Mouse (Mus musculus) hematopoietic stem cell, adult 5-6 weeks (primary cell): ENCODE measurements around the gene Nptxr. TPM values are rescaled to one million over a fixed set of nuclear protein-coding genes. Genes with fewer than 3 reads are reported as not detected.
A peak's percentile ranks its signal among the peaks of the same experiment; 100 is the strongest.
"Not testable (repeated sequence)": the region's sequence is repeated elsewhere in the genome, so short reads cannot be mapped to it uniquely, and the experiment has no call there.

Source experiments
- ATAC-seq, 2 experiments: fragments of 125-278 bp in 1 of 2; replicated peaks in 1 of 2; 2 replicates each; pipeline ENCODE4 v1.8.0; 2016 to 2017; ENCODE audit warnings: inconsistent platforms in 2 of 2, mild to moderate bottlenecking in 2 of 2, moderate number of reproducible peaks in 2 of 2, low read depth in 1 of 2, moderate TSS enrichment in 1 of 2; ENCODE audit not compliant: low FRiP score in 2 of 2, poor library complexity in 2 of 2, severe bottlenecking in 2 of 2, insufficient read depth in 1 of 2, low TSS enrichment in 1 of 2
- total RNA-seq: library from RNA; stranded (forward); fragments of 172-1452, 232-1000 nt; gene quantifications from 2 replicates; pipeline ENCODE4 v1.2.3, GENCODE M21; 2017

The Nptxr gene
- total RNA-seq, 1 experiment from 2014 or later: 0.30 TPM

DNA sequence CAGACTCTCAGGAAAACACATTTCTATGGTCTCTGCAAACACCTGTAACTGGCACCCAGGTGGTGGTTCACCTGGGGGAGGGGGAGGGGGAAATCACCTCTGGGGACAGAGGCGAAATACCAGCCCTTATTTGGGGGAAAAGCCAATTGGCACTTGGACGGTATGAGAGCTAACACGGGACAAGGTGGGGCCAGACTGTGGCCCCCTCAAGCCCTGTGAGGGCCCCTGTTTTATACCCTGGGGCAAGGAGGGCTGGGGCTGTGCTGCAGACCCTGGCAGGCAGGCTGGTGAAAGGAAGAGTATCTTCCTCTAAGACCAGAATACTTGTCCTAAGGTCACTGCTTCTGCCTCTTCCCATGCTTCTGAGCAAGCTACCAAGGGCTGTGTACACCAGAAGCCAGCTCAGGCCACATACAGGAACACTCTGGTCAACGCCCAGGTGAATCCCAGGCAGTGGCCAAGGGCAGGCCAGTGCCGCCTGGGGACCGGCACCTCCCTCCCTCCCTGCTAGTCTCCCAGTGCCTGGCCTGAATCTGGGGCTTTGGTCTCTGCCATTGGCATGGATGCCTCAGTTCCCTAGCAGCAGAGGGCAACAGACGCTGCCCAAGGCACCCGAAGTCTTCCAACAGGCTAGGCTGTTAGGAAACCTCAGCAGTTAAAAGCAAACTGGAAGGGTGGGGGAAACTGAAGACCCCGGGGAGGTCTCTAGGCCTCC is 21.8 kb upstream of the Nptxr start:
- no peak for ATAC-seq

GRCm38 (mm10) chr15:79825146-79825825 is 20.7 kb upstream of the Nptxr start:
- no peak for ATAC-seq

DNA sequence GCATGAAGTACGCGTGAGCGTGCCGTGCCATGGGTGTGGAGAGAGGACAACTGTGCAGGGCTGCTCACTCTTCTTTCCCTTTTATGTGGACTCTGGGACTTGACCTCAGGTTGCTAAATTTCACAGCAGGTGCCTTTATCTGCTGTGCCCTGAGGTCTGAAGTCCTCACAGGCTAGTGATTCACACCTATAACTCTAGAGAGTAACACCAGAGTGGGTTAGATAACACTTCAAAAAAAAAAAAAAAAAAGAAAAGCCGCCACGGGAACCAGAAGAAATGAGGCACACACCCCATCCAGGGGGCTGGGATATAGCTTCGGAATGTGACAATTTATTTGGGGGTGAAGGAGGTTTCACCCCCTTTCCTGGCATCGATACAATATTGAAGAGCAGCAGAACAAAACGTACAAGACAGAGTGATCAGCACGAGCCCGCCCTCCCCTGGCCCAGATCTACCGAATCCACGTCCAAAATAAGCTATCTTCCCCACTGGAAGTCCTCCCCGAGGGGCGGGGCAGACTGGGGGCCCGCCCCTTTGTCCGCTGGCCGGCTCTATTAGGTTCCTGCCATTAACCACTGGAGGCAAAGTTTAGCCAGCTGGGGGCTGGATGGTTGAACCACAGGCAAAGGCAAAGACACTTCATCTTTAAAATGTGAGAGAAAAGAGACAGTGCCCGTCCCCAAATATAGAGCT is 19.2 kb upstream of the Nptxr start:
- no peak for ATAC-seq

DNA sequence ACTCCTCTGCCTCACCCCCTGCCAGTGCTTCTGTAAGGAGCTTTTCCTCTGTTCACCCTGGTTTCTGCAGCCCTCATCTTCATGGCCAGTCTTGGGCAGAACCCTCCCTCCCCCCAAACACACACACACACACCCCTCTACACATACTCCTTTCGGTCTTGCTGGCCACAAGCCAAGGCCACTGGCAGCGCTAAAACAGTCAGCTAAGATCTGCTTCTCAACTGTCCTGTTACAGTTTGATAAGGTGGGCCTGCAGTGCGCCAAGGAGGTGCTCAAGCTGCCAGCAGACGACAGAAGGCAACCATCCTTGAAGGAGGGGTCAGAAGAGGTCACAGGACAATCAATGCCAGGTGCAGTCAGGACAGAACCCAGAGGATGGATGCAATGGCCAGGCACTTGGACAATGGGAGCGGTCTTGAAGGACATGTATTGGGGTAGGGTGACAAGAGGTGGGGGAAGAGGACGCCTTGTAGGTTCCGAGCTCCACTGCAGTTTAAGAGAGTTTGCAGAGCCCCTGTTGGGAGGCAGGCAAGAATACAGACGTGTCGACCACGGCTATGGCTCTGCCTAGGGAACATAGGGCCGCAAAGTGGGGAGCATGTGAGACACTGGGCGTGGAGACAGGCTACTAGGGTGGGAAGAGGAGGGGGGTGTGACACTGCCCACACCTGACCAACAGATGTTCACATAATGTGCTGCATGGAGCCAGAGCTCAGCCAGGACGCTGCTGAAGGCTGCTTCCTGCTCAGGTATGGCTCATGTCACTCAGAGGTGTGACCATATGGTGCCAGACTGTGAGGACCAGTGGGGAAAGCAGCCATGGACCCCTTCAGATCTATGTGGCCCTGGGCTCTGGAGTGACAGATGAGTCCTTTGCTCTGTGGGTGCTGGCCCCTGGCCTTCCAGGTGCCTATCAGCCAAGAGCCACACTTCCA is 18.0 kb upstream of the Nptxr start:
- ATAC-seq: 0 out of 4 replicates have a peak, but pooled peaks of 1 of the 2 experiments have one; percentile 14

GRCm38 (mm10) chr15:79818325-79818724 is 13.8 kb upstream of the Nptxr start:
- ATAC-seq: no peak

- no peak for ATAC-seq
Measured at GRCm38 (mm10) chr15:79813666-79814258, 9.2 kb upstream of the Nptxr start.

DNA sequence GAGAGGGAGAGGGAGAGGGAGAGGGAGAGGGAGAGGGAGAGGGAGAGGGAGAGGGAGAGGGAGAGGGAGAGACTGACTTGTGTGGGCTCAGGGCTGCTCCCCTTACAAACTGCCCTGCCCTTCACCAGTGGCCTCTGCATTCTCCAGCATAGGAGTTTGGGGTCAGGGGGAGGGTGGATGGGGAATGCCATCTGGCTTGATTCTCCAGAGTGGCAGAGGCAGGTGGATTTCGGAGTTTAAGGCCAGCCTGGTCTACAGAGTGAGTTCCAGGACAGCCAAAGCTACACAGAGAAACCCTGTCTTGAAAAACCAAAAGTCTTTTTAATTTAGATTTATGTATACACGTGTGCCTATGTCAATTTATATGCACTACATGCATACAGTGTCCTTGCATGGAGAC is 8.3 kb upstream of the Nptxr start:
- not testable (repeated sequence) for ATAC-seq

GRCm38 (mm10) chr15:79810997-79811396 is 6.4 kb upstream of the Nptxr start:
- ATAC-seq: no peak

DNA sequence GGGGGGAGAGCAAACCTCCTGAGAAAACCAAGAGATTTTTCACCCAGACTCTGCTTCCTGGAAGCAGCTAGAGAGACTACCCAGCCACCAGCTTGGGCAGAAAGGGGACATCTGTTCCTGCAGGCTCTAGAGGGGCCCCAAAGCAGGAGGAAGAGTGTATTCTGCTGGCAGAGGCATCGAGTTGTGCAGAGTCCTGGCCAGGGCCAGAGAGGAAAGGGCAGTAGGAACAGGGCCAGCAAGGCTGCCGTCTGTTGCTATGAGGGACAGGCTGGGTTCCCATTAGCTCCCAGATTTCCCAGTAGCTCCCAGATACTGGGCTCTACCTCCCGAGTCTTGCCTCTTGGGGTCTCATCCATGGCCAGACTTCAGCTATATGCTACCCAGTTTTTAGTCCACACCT is 5.5 kb upstream of the Nptxr start:
- no peak for ATAC-seq

- ATAC-seq: no peak
Measured at GRCm38 (mm10) chr15:79808658-79809057, 4.1 kb upstream of the Nptxr start.

- peak; percentile 68 to 70 for ATAC-seq
Measured at GRCm38 (mm10) chr15:79808114-79808513, 3.5 kb upstream of the Nptxr start.

DNA sequence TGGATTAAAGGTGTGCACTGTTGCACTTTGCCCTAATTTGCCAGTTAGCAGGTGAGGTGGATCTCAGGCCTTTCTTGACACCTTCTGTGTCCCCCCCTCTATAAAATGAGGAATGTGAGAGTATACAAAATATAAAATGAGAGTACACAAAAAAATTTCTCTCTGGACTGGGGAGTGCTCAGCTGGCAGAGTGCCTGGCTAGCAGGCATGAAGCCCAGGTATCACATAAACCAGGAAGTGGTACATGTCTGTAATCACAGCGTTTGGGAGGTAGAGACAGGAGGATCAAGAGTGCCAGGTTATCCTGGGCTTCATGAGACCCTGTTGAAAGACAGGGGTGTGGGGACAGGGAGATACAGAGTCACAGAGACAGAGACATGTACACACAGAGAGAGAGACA is 2.5 kb upstream of the Nptxr start:
- no peak for ATAC-seq

DNA sequence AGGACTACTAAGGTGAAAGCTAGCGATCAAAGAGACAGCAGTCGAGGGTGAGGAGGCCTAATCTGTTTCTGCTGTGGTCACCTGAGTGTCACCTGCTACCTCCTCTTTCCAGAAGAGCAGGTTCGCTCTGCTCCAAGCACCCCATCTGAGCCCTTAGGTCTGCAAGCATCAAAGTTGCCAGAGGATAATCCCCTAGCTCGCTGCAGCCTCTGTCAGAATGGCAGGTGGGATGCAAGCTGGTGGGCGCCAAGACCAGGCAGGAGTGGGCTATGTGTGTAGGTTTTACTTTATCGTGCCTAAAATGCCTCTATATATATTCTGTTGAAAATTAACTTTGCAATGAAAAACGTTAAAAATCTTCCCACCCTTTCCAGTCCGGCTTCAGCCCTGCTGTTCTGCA is 680 bp upstream of the Nptxr start:
- ATAC-seq: no peak

GRCm38 (mm10) chr15:79803533-79804351 is 824 bp downstream of the Nptxr start:
- ATAC-seq: no peak

- no peak for ATAC-seq
Measured at GRCm38 (mm10) chr15:79802304-79802703, 2.3 kb downstream of the Nptxr start.

GRCm38 (mm10) chr15:79801646-79802045 is 2.9 kb downstream of the Nptxr start:
- ATAC-seq: no peak
